Mouse (Mus musculus) neural tube, embryonic 13.5 days (tissue): ENCODE measurements around the gene Llph. TPM values are rescaled to one million over a fixed set of nuclear protein-coding genes. Genes with fewer than 3 reads are reported as not detected.
"Not testable (repeated sequence)": the region's sequence is repeated elsewhere in the genome, so short reads cannot be mapped to it uniquely, and the experiment has no call there.

Experiments
- ATAC-seq: fragments of 200-750 bp; cut with Nextera tagmentation; 2 replicates; pipeline ENCODE4 v1.8.0; 2017; ENCODE audit warnings: low read depth, mild to moderate bottlenecking, moderate TSS enrichment, moderate library complexity
- H3K27ac ChIP-seq: fragments of 300-500 bp; sonication (generic); replicated peaks from 2 replicates; pipeline ENCODE4 v1.5.1; 2015; ENCODE audit warnings: moderate library complexity, mild to moderate bottlenecking, inconsistent platforms
- H3K27me3 ChIP-seq: fragments of 300-500 bp; sonication (generic); 2 replicates; pipeline ENCODE4 v1.6.1; 2015; ENCODE audit warnings: mild to moderate bottlenecking, inconsistent platforms
- H3K36me3 ChIP-seq: fragments of 300-500 bp; sonication (generic); 2 replicates; pipeline ENCODE4 v1.6.1; 2015; ENCODE audit warnings: mild to moderate bottlenecking, inconsistent platforms
- H3K4me1 ChIP-seq: fragments of 300-500 bp; sonication (generic); replicated peaks from 2 replicates; pipeline ENCODE4 v1.6.1; 2015; ENCODE audit warnings: inconsistent platforms
- H3K4me2 ChIP-seq: fragments of 300-500 bp; sonication (generic); 2 replicates; pipeline ENCODE4 v1.6.1; 2015; ENCODE audit warnings: inconsistent platforms, mild to moderate bottlenecking, moderate library complexity
- H3K4me3 ChIP-seq: fragments of 300-500 bp; sonication (generic); 2 replicates; pipeline ENCODE4 v1.5.1; 2015; ENCODE audit warnings: mild to moderate bottlenecking, inconsistent platforms
- H3K9ac ChIP-seq: fragments of 300-500 bp; sonication (generic); 2 replicates; pipeline ENCODE4 v1.6.1; 2015; ENCODE audit warnings: moderate library complexity, mild to moderate bottlenecking, inconsistent platforms
- H3K9me3 ChIP-seq: fragments of 300-500 bp; sonication (generic); 2 replicates; pipeline ENCODE4 v1.6.1; 2016; ENCODE audit warnings: inconsistent platforms
- WGBS: fragments of 180-500 bp; shearing (Covaris S2); methylation state at CpG from one replicate; pipeline ENCODE4 v1.1.7; 2015; 5-methylcytosine and 5-hydroxymethylcytosine counted together
- polyA plus RNA-seq: library from polyadenylated mRNA; unstranded; fragments of >200 nt; fragmentation: Nextera tagmentation; extraction: Ambion mirVana; gene quantifications from 2 replicates; pipeline ENCODE4 v1.2.1, GENCODE M21; 2015

Gene Llph
- polyA plus RNA-seq, 1 experiment from 2014 or later: 44.2 TPM

DNA sequence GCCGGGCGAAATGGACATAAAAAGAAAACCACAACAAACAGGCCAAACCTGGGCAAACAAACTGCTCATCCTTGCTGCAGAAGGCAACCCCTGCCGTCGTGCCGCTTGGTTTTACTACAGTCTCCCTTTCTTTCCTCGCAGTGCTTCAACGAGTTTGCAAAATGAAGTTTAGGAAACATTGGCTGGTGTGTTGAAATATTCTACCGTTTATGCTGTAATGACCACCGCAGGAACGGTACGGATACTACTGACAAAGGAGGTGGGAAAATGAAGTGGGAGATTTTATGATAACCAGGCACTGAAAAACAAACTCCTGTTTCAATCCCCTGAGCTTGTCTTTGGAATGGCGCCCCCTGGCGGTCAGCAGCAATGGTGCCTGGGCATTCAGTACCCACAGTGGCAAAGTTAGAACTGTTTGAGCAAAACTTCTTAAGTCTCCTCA lies 24.9 kb upstream of the Llph start, which contains the start of gene Irak3:
Irak3 (minus strand) TSS at position 170 of the 442 bp plus-strand sequence.
- no peaks in the 10 kb centered on the region for H3K36me3 ChIP-seq
- H3K4me2 ChIP-seq: peak within 1 kb of the TSS; percentile 86
- peak within 1 kb of the TSS; percentile 47 for H3K4me3 ChIP-seq
- H3K4me1 ChIP-seq: peaks cover 11% of the 10 kb centered on the region
- 2% methylated on average over 13 of the region's 13 CpGs for WGBS
- no peaks in the 10 kb centered on the region for H3K9me3 ChIP-seq
- peak within 1 kb of the TSS; percentile 63 for H3K9ac ChIP-seq
- no peak within 1 kb of the TSS for H3K27ac ChIP-seq
- H3K27me3 ChIP-seq: peaks cover 35% of the 10 kb centered on the region
- peak; percentile 43; the same call in 1 of the 2 replicates for ATAC-seq

DNA sequence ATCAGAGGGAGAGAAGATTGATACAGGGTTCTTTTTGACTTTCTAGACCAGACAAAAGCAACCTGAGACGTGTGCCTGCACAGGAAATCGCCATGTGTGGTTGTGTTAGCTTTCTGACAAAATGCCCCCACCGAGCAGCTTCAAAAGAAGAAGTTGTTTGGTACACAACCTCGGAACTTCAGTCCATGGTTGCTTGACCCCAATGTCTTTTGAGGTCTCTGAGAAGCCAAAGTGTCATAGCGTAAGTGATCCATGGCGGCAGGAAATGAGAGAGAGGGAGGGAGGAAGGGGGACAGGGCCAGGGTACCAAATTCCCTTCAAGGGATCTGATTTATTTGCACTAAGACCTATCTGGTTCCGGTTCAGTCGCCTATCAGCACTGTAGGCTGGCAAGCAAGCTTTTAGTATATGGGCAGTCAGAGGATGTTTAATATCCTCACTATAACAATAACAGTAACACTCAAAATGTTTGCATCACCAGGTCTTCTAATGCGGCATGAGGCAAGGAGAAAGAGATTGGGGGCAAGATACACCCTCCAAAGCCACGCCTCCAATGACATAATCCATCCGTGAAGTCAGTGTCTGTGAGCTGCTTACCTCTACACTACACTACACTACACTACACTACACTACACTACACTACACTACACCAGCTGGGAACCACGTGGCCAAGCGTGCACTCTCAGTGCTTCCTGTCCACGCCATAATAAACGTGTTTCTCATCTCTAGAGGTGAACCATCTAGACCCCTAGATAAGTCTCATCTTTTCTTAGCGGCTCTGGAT lies 24.2 kb upstream of the Llph start:
- H3K27me3 ChIP-seq: peaks cover 29% of the 10 kb centered on the region
- WGBS: 70% methylated on average over 16 of the region's 16 CpGs
- no peak overlapping the region for H3K9ac ChIP-seq
- H3K4me2 ChIP-seq: no peak overlapping the region
- H3K4me3 ChIP-seq: no peak overlapping the region
- H3K4me1 ChIP-seq: peaks cover 11% of the 10 kb centered on the region
- H3K9me3 ChIP-seq: no peaks in the 10 kb centered on the region
- H3K27ac ChIP-seq: no peak overlapping the region
- ATAC-seq: no peak
- no peaks in the 10 kb centered on the region for H3K36me3 ChIP-seq

DNA sequence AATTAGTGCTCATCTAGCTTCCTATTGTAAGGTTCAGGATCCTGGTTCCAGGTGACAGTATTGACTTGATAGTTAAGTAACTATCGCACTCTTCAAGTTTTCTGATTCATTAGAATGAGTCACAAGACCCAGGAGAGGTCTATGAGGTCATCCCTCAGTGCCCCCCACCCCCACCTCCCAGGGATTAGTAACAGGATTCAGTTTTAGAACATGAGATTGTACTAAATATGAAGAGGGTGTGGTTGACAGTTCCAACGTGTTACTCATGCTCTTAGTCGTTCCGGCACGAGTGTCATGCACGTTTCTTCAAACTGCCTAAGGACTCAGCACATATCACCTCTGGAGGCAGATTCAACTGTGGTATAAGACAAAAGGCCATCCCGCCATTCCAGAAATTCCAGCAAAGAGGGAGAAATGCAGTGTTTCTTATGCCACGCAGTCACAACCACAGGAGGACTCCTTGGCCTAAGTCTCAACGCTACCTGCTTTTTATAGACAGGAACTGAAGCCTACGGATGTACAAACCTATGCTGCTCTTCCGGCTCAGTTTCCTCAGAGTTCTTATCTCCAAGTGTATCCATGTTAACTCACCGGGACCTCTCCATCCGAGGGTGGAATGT lies 22.2 kb upstream of the Llph start:
- peaks cover 27% of the 10 kb centered on the region for H3K27me3 ChIP-seq
- no peak overlapping the region for H3K4me3 ChIP-seq
- WGBS: 88% methylated on average over 13 of the region's 13 CpGs

GRCm38 (mm10) chr10:120208015-120208414 lies 18.9 kb upstream of the Llph start:
- ATAC-seq: no peak
- peaks cover 4% of the 10 kb centered on the region; the same call in 1 of the 2 replicates for H3K9me3 ChIP-seq
- H3K36me3 ChIP-seq: no peaks in the 10 kb centered on the region
- H3K9ac ChIP-seq: no peak overlapping the region
- no peak overlapping the region for H3K4me2 ChIP-seq
- WGBS: 85% methylated on average over 8 of the region's 8 CpGs
- no peak overlapping the region for H3K27ac ChIP-seq
- H3K4me3 ChIP-seq: no peak overlapping the region
- H3K4me1 ChIP-seq: peaks cover 10% of the 10 kb centered on the region
- peaks cover under 1% of the 10 kb centered on the region; the same call in 1 of the 2 replicates for H3K27me3 ChIP-seq

More for the DNA sequence above, 22.2 kb upstream of the Llph start:
- H3K9ac ChIP-seq: no peak overlapping the region
- no peak overlapping the region for H3K4me2 ChIP-seq
- peaks cover 18% of the 10 kb centered on the region for H3K4me1 ChIP-seq
- no peak for ATAC-seq
- no peaks in the 10 kb centered on the region for H3K36me3 ChIP-seq
- H3K27ac ChIP-seq: no peak overlapping the region
- H3K9me3 ChIP-seq: no peaks in the 10 kb centered on the region

DNA sequence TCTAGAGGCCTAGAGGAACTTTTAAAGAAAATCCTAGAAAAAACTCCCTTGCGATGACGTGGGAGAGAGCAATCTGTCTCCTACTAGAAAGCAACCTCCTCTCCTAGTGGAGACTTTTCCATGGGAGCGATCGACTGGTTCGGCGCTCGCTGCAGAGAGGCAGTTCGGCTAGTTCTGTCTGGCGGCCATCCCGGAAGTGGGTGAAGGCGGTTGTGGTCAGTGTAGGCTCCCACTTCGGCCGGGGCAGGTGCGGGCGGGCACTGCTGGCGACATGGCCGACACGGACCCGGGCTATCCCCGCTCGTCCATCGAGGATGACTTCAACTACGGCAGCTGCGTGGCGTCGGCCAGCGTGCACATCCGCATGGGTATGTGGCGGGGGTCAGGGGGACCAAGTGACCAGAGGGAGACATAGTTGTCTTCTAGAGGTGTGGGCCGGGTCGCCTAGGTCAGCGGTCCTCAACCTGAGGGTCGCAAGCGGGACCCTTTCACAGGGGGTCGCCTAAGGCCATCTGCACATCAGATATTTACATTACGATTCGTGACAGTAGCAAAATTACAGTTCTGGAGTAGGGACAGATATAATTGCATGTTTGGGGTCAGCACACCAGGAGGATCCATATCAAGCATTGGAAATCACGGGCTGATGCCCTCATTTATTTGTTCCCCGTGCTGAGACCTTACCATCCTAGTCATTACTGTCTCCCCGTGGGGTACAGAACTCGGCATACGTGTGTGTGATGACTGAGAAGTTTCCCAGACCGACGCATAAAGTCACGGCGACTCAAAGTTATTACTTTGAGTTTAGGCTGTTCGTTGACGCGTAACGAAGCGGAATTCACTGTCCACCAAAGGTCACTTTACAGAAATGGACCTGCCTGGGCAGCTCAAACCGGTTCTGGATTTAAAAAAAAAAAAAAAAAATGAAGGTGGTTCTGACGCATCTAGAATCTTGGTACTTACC lies 18.0 kb upstream of the Llph start:
- Histone ChIP-seq H3K27ac (no peak overlapping the region), H3K4me2 (peak overlapping the region; percentile 79), H3K4me3 (peak overlapping the region; percentile 95), H3K9ac (peak overlapping the region; percentile 85), H3K27me3 (no peaks in the 10 kb centered on the region), H3K4me1 (peaks cover 10% of the 10 kb centered on the region), H3K9me3 (peaks cover 4% of the 10 kb centered on the region; the same call in 1 of the 2 replicates), H3K36me3 (no peaks in the 10 kb centered on the region)
- 4% methylated on average over 53 of the region's 53 CpGs for WGBS
- peak; percentile 92 for ATAC-seq

- Histone ChIP-seq H3K4me2 (peak overlapping the region; percentile 79), H3K36me3 (no peaks in the 10 kb centered on the region), H3K27me3 (no peaks in the 10 kb centered on the region), H3K27ac (no peak overlapping the region), H3K9ac (peak overlapping the region; percentile 85), H3K9me3 (peaks cover 4% of the 10 kb centered on the region; the same call in 1 of the 2 replicates), H3K4me1 (peaks cover 10% of the 10 kb centered on the region), H3K4me3 (peak overlapping the region; percentile 95)
- WGBS: 81% methylated on average over 6 of the region's 6 CpGs
- no peak for ATAC-seq
These were observed 17.3 kb upstream of the Llph start for GRCm38 (mm10) chr10:120209539-120209925.

GRCm38 (mm10) chr10:120210096-120210495 lies 16.8 kb upstream of the Llph start:
- H3K4me2 ChIP-seq: peak overlapping the region; percentile 79; the same call in 1 of the 2 replicates
- no peak for ATAC-seq
- peak overlapping the region; percentile 95; the same call in 1 of the 2 replicates for H3K4me3 ChIP-seq
- no peaks in the 10 kb centered on the region for H3K27me3 ChIP-seq
- peaks cover 4% of the 10 kb centered on the region; the same call in 1 of the 2 replicates for H3K9me3 ChIP-seq
- WGBS: 94% methylated on average over 3 of the region's 3 CpGs
- H3K9ac ChIP-seq: no peak overlapping the region
- peaks cover 10% of the 10 kb centered on the region for H3K4me1 ChIP-seq
- no peak overlapping the region for H3K27ac ChIP-seq
- no peaks in the 10 kb centered on the region for H3K36me3 ChIP-seq

DNA sequence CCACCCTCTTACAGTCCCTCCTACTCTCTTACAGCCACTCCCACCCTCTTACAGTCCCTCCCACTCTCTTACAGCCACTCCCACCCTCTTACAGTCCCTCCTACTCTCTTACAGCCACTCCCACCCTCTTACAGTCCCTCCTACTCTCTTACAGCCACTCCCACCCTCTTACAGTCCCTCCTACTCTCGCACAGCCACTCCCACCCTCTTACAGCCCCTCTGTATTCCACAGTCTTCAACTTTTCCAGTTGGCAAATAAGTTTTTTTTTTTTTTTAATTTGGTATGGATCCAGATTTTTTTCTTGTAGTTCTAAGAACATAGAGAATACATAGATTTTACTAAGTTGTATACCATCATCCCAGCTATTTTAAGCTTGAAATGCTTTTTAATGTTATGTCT lies 9.8 kb upstream of the Llph start:
- peaks cover 39% of the 10 kb centered on the region for H3K36me3 ChIP-seq
- H3K4me1 ChIP-seq, H3K9ac ChIP-seq, ATAC-seq, H3K4me3 ChIP-seq, H3K9me3 ChIP-seq, H3K4me2 ChIP-seq, H3K27me3 ChIP-seq, H3K27ac ChIP-seq: not testable (repeated sequence)
- WGBS: 89% methylated on average over 1 of the region's 1 CpGs

DNA sequence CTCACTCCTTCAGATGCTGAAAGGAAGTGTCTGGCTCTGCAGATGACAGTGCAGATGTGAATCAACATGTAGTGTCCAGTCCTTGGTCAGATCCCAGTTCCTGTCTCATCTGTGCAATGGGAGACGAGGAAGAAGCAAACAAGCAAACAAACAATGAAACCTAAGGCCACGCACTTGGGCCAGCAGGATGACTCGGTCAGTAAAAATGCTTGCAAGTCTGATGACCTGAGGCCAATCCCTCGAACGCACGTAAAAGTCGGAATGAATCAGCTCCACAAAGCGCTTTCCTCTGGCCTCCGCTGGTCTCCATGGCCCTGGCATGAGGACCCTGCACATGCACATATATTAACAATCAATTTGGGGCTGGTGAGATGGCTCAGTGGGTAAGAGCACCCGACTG lies 7.9 kb upstream of the Llph start:
- H3K4me1 ChIP-seq: no peaks in the 10 kb centered on the region
- H3K36me3 ChIP-seq: peaks cover 39% of the 10 kb centered on the region
- no peak overlapping the region for H3K9ac ChIP-seq
- H3K9me3 ChIP-seq: no peaks in the 10 kb centered on the region
- H3K4me3 ChIP-seq: no peak overlapping the region
- H3K27me3 ChIP-seq: no peaks in the 10 kb centered on the region
- ATAC-seq: no peak
- WGBS: 92% methylated on average over 10 of the region's 10 CpGs
- H3K4me2 ChIP-seq: no peak overlapping the region
- no peak overlapping the region for H3K27ac ChIP-seq

- no peak overlapping the region for H3K27ac ChIP-seq
- 83% methylated on average over 14 of the region's 14 CpGs for WGBS
- no peak overlapping the region for H3K4me3 ChIP-seq
- no peaks in the 10 kb centered on the region for H3K27me3 ChIP-seq
- peaks cover 46% of the 10 kb centered on the region for H3K36me3 ChIP-seq
- H3K9ac ChIP-seq: no peak overlapping the region
- H3K4me1 ChIP-seq: no peaks in the 10 kb centered on the region
- H3K4me2 ChIP-seq: no peak overlapping the region
- H3K9me3 ChIP-seq: no peaks in the 10 kb centered on the region
- ATAC-seq: no peak
These were observed 7.1 kb upstream of the Llph start for GRCm38 (mm10) chr10:120219578-120220359.

- 87% methylated on average over 7 of the region's 7 CpGs for WGBS
- H3K9me3 ChIP-seq: no peaks in the 10 kb centered on the region
- no peak overlapping the region for H3K27ac ChIP-seq
- H3K4me3 ChIP-seq: no peak overlapping the region
- H3K4me2 ChIP-seq: no peak overlapping the region
- no peaks in the 10 kb centered on the region for H3K4me1 ChIP-seq
- no peak overlapping the region for H3K9ac ChIP-seq
- no peak for ATAC-seq
- H3K36me3 ChIP-seq: peaks cover 41% of the 10 kb centered on the region
- no peaks in the 10 kb centered on the region for H3K27me3 ChIP-seq
These were observed 6.1 kb upstream of the Llph start for GRCm38 (mm10) chr10:120220776-120221175.
